Mouse (Mus musculus) heart, embryonic 14.5 days (tissue): ENCODE data around the gene Snai1. TPM values are rescaled to one million over a fixed set of nuclear protein-coding genes. Genes with fewer than 3 reads are reported as not detected.

Source experiments
- ATAC-seq: fragments of 200-750 bp; cut with Nextera tagmentation; 2 replicates; pipeline ENCODE4 v1.8.0; 2017; ENCODE audit warnings: low read depth, moderate TSS enrichment; ENCODE audit not compliant: insufficient number of reproducible peaks, insufficient read depth, low FRiP score
- H3K27ac ChIP-seq, 2 experiments: fragments of 200-500 bp in 1 of 2; fragments of 300-500 bp in 1 of 2; sonication (generic) in 1 of 2; replicated peaks in 1 of 2; 2 replicates each; pipeline ENCODE4 v1.5.1; 2012 to 2014; ENCODE audit warnings: low read depth in 2 of 2, low read length in 2 of 2, control low read depth in 1 of 2, mild to moderate bottlenecking in 1 of 2, mixed read lengths in 1 of 2; ENCODE audit not compliant: control insufficient read depth in 1 of 2, insufficient read depth in 1 of 2
- H3K27me3 ChIP-seq: fragments of 300-500 bp; sonication (generic); 2 replicates; pipeline ENCODE4 v1.6.1; 2014; ENCODE audit warnings: mild to moderate bottlenecking, low read length, control low read depth; ENCODE audit not compliant: control insufficient read depth, insufficient read depth
- H3K36me3 ChIP-seq: fragments of 300-500 bp; sonication (generic); 2 replicates; pipeline ENCODE4 v1.6.1; 2014; ENCODE audit warnings: mild to moderate bottlenecking, control low read depth, low read length, mixed read lengths; ENCODE audit not compliant: control insufficient read depth, insufficient read depth
- H3K4me1 ChIP-seq, 2 experiments: fragments of 200-500 bp in 1 of 2; fragments of 300-500 bp in 1 of 2; sonication (generic) in 1 of 2; 2 replicates each; pipeline ENCODE4 v1.6.1; 2012 to 2014; ENCODE audit warnings: low read length in 2 of 2, control low read depth in 1 of 2, mixed read lengths in 1 of 2; ENCODE audit not compliant: control insufficient read depth in 2 of 2, insufficient read depth in 2 of 2
- H3K4me2 ChIP-seq: fragments of 300-500 bp; sonication (generic); 2 replicates; pipeline ENCODE4 v1.6.1; 2014; ENCODE audit warnings: mild to moderate bottlenecking, low read length
- H3K4me3 ChIP-seq, 2 experiments: fragments of 200-500 bp in 1 of 2; fragments of 300-500 bp in 1 of 2; sonication (generic) in 1 of 2; 2 replicates each; pipeline ENCODE4 v1.5.1; 2012 to 2014; ENCODE audit warnings: low read length in 2 of 2, mild to moderate bottlenecking in 2 of 2, control low read depth in 1 of 2, low read depth in 1 of 2, moderate library complexity in 1 of 2; ENCODE audit not compliant: control insufficient read depth in 1 of 2, insufficient read depth in 1 of 2
- H3K9ac ChIP-seq: fragments of 300-500 bp; sonication (generic); 2 replicates; pipeline ENCODE4 v1.6.1; 2014; ENCODE audit warnings: mild to moderate bottlenecking, low read length
- H3K9me3 ChIP-seq: fragments of 300-500 bp; sonication (generic); 2 replicates; pipeline ENCODE4 v1.6.1; 2016; ENCODE audit warnings: low read length, control low read depth; ENCODE audit not compliant: control insufficient read depth
- WGBS: fragments of 180-500 bp; shearing (Covaris S2); extraction: QIAGEN DNeasy Blood & Tissue Kit; methylation state at CpG from one replicate; pipeline ENCODE4 v1.1.7; 2014; 5-methylcytosine and 5-hydroxymethylcytosine counted together
- polyA plus RNA-seq: library from polyadenylated mRNA; unstranded; fragments of >200 nt; fragmentation: Nextera tagmentation; extraction: Ambion mirVana; gene quantifications from 2 replicates; pipeline ENCODE4 v1.2.1, GENCODE M21; 2014

Snai1 gene
- polyA plus RNA-seq, 1 experiment from 2014 or later = 11.8 TPM

DNA sequence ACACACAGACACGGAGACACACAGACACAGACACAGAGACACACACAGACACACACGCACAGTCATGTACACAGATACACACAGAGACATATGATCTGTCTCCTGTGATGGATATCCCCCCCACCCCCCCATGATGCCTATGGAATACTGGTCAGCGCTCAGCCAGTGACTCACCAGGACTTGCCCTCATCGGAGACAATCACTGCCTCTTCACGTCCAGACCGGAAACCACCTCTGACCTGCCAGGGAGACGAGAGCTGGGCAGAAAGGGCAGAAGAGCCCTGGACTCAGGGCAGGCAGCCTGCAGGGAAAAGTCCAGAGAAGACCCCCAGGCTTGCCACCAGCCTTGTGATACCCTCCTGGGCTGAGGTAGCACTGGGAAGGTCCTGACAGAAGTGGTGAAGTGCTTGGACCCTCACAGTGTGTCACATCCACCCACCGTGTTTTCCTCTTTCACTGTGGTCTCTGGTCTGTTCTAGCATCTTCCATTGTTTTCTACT, 38.2 kb downstream of the Snai1 start:
- WGBS = 77% methylated on average over 8 of the region's 8 CpGs
- Histone ChIP-seq H3K27ac (no peak overlapping the region), H3K4me2 (no peak overlapping the region), H3K4me3 (no peak overlapping the region), H3K4me1 (no peaks in the 10 kb centered on the region), H3K9ac (no peak overlapping the region), H3K9me3 (no peaks in the 10 kb centered on the region), H3K36me3 (no peaks in the 10 kb centered on the region), H3K27me3 (no peaks in the 10 kb centered on the region)
- ATAC-seq = no peak

DNA sequence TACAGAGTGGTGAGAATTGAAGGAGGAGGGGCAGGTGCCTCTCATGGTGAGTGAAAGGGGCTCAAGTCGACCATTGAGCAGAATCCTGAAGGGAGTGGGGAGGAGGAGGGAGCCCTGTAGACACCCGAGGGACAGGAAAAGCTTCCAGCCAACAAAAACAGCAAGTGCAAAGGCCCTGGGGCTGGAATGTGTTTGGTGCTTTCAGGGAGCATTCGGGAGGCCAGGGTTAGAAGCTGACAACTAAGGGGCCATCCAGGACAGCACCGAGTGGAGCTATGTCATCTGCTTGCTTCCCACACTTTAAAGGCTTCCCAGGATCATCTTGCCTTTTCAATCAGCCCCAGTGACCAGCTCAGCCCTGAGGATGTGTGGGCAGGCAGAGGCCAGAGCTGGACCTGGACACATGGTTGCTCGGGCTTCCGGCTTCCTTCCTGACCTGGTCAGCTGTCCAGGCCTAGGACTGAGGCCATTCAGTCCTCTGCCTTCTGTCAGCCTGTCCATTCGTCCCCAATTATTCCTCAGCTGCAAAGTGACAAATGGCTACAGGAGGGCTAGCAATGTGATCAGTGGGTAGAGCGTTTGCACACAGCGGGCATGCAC, 39.3 kb downstream of the Snai1 start:
- H3K4me1 ChIP-seq = peaks cover 3 to 5% of the 10 kb centered on the region in 2 experiments; a peak in 3 of 4 replicates
- no peak overlapping the region for H3K4me2 ChIP-seq
- H3K27ac ChIP-seq = no peak overlapping the region
- H3K36me3 ChIP-seq = no peaks in the 10 kb centered on the region
- H3K9ac ChIP-seq = no peak overlapping the region
- WGBS = 66% methylated on average over 9 of the region's 9 CpGs
- no peak for ATAC-seq
- H3K9me3 ChIP-seq = no peaks in the 10 kb centered on the region
- H3K4me3 ChIP-seq = no peak overlapping the region
- no peaks in the 10 kb centered on the region for H3K27me3 ChIP-seq

DNA sequence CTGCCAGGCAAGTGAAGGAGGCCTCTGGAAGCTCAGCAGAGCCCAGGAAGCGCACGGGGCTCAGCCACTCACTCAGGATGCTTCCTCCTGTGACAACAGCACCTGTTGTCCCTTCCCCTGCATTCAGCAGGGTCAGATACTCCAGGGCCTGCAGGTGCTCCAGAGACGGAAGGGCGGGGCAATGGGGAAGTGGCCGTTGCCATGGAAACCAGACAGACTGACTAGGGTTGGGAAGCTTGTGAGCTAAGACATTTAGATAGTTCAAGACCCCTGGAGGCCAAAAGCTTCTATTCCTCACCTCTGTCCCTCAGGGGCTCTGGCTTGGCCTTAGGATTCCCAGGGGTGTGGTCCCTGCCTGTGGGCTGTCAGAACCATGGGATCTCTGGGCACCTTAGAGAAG, 40.5 kb downstream of the Snai1 start:
- ATAC-seq = no peak

DNA sequence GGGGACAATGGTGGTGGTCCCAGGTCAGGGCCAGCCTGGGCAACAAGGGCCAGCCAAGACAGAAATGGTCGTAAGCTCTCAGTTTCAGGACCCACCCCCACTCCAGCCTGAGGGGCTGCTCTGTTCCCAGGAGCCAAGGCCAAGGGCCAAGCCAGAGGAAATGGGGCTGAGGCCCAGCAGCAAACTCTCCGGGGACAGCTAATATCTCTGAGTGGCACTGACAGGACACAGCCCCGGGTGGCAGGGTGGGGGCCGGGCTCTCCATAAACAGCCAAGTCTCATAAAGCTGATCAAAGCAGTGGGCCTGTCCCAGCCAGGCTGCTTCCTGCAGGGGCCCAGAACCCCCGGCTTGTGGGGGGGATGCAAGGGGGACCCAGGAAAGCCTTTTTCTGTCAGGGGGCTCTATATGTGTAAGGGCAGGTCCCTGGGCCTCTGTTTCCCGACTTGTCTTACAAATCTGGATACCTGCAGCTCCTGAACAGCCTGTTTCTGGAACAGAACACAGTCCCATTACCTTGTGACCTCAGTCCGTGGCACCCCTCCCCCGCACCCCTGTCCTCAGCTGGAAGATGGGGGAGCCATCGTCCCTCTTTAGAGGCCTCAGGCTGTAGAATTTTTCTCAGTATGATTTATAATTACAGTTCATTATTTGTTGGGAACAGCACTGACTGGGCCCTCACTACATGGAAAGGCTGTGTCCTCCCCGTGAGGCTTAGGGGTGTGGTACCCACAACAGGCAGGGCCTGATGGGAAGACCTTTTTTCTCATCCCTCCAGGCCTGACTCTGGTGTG, 45.4 kb downstream of the Snai1 start:
- H3K4me3 ChIP-seq = no peak overlapping the region
- peak overlapping the region; percentile 25 to 61; a peak in 3 of 4 replicates for H3K27ac ChIP-seq
- peak overlapping the region; percentile 40 for H3K9ac ChIP-seq
- WGBS = 25% methylated on average over 10 of the region's 10 CpGs
- peak; percentile 41; the same call in 1 of the 2 replicates for ATAC-seq
- H3K4me2 ChIP-seq = no peak overlapping the region
- no peaks in the 10 kb centered on the region for H3K36me3 ChIP-seq
- peaks cover 19 to 27% of the 10 kb centered on the region in 2 experiments for H3K4me1 ChIP-seq
- no peaks in the 10 kb centered on the region for H3K27me3 ChIP-seq
- no peaks in the 10 kb centered on the region for H3K9me3 ChIP-seq

More for the DNA sequence above, 40.5 kb downstream of the Snai1 start:
- Histone ChIP-seq H3K27me3 (no peaks in the 10 kb centered on the region), H3K27ac (no peak overlapping the region), H3K36me3 (no peaks in the 10 kb centered on the region), H3K9me3 (no peaks in the 10 kb centered on the region), H3K9ac (no peak overlapping the region), H3K4me2 (no peak overlapping the region), H3K4me3 (no peak overlapping the region), H3K4me1 (peaks cover 12 to 15% of the 10 kb centered on the region in 2 experiments)
- WGBS = 56% methylated on average over 5 of the region's 5 CpGs

DNA sequence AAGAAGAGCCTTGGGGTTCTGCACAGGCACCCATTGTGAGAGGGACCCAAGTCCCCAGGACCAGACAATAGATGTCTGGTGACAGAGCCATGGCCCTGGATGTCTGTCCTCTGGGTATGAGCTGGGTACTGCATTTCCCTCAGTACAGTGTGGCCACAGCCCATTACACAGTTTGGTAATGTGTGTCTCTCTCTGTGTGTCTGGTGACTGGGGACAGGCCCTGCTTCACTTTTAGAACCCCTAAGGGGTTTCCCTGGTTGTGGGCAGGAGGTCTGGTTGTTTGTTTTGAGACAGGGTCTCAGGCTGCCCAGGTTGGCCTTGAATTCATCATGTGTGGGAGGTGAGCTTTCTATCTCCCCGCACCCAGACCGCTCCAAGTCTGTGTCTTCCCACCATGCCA, 47.3 kb downstream of the Snai1 start:
- 59% methylated on average over 2 of the region's 2 CpGs for WGBS

DNA sequence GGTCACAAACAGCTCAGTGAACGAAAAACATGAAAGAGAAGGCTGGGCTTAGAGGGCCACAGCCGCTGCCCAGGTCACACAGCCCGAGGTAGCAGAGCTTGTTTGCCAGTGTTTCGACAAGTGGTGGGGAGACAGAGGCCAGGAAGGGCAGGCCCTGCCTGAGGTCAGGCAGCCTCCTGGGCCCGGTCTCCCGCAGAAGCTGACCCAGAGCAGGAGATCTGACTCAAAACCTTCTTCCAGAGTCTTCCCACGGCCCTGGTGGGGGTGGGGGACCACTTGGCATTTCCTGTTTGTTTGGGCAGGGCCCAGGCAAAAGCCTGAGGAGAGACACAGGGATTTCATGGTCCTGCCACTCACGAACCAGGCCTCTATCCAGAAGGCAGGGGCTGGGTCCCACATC, 48.0 kb downstream of the Snai1 start:
- Histone ChIP-seq H3K4me3 (no peak overlapping the region), H3K36me3 (no peaks in the 10 kb centered on the region), H3K27ac (peak overlapping the region; percentile 20 to 32; a peak in 2 of 4 replicates), H3K4me1 (peaks cover 22 to 37% of the 10 kb centered on the region in 2 experiments), H3K4me2 (no peak overlapping the region), H3K27me3 (no peaks in the 10 kb centered on the region), H3K9me3 (no peaks in the 10 kb centered on the region), H3K9ac (no peak overlapping the region; the same call in 1 of the 2 replicates)
- 36% methylated on average over 8 of the region's 8 CpGs for WGBS
- no peak for ATAC-seq

More for the DNA sequence above, 47.3 kb downstream of the Snai1 start:
- ATAC-seq = no peak
- H3K9me3 ChIP-seq = no peaks in the 10 kb centered on the region
- H3K27me3 ChIP-seq = no peaks in the 10 kb centered on the region
- H3K27ac ChIP-seq = no peak overlapping the region
- H3K4me2 ChIP-seq = no peak overlapping the region
- H3K4me3 ChIP-seq = no peak overlapping the region
- no peak overlapping the region for H3K9ac ChIP-seq
- H3K36me3 ChIP-seq = no peaks in the 10 kb centered on the region
- peaks cover 22 to 37% of the 10 kb centered on the region in 2 experiments for H3K4me1 ChIP-seq

DNA sequence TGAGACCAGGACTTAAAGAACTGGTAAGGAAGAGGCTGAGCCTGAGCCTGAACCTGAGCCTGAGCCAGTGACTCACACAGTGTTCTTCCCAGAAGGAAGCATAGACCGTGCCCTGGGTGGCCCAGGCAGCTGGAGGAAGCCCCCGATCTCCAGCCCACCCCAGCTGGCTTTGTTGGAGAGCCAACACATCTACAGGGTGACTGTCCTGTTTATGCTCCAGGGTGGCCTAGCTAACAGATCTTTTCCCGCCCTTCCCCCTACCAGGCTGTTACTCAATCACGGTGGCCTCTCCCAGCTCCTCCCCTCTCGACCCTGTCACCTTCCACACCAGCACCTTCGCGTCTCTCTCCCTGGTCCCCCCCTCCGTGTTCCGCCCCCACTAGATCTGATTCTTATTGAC, 49.0 kb downstream of the Snai1 start:
- Histone ChIP-seq H3K9me3 (no peaks in the 10 kb centered on the region), H3K4me1 (peaks cover 19 to 34% of the 10 kb centered on the region in 2 experiments), H3K27ac (no peak overlapping the region), H3K4me2 (no peak overlapping the region), H3K4me3 (no peak overlapping the region), H3K27me3 (no peaks in the 10 kb centered on the region), H3K9ac (no peak overlapping the region), H3K36me3 (no peaks in the 10 kb centered on the region)
- 37% methylated on average over 9 of the region's 9 CpGs for WGBS
- no peak for ATAC-seq
